Mouse (Mus musculus) gonadal fat pad, adult 2 months (tissue): ENCODE data around the gene Afap1l2. TPM values are rescaled to one million over a fixed set of nuclear protein-coding genes. Genes with fewer than 3 reads are reported as not detected.
A peak's percentile ranks its signal among the peaks of the same experiment; 100 is the strongest.

Experiments
- DNase-seq: peaks from one replicate; pipeline ENCODE4 v3.0.0-alpha.2; 2012; ENCODE audit warnings: low read depth
- polyA plus RNA-seq: library from polyadenylated mRNA; depleted of rRNA; stranded (reverse); fragments of >200 nt; gene quantifications from 2 replicates; pipeline ENCODE4 v1.2.3, GENCODE M21; 2012

The Afap1l2 gene
- polyA plus RNA-seq, 1 experiment, result 8.9 TPM

DNA sequence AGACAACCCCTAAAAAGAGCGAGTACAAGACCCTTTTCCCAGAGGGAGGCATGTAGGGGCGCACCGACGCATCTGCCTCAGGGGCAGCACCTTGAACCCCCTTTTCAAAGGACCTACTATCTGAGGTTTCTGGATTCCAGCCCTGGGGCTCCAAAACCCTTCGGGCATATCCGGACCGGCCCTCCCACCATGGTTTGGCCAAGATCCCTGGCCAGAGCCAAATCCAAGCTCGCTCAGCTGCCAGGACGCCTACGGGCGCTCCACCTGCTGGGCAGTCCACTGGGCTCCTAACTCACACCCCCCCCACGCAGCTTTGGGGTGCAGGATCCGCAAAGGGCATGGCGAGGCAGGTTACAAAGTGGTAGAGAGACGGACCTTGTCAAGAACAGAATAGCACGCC is 737 bp downstream of the Afap1l2 start:
- DNase-seq, result no peak

DNA sequence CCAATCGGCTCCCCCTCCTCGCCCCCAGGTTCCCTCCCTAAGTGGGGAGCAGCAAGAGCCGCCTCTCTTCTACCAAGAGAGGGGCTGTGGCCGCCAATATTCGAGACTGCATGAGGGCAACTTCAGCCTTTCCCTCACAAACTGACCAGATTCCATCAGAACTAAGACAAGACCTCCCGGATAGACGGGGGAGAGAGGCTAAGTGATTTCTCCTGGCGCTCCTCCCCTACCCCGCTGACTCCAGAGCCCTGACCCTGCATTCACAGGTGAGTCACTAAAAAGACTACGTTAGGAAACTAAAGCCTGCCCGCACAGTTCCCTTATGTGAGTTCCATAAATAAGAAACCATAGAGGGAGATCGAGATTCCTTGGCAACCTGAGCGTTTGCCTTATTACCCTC is 1.2 kb downstream of the Afap1l2 start:
- no peak for DNase-seq

DNA sequence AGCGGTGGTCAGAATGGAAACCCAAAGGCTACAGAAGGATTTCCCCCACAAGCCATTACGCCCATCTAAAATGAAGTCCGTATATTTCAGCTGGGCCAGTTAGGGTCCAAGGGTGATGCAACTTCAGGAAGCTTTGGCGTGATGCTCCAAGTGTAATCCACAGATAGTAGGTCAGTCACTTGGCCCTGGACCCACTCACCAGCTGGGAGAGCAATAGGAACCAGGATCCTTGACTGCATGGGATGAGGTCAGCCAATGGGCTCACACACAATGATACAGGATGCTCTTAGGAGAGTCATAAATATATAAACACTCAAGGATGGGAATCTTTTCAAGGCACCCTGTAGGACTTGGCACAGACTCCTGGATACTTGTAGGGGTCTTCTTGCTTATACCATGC is 3.0 kb downstream of the Afap1l2 start:
- no peak for DNase-seq

GRCm38 (mm10) chr19:57003460-57003810 is 4.6 kb downstream of the Afap1l2 start:
- no peak for DNase-seq

DNA sequence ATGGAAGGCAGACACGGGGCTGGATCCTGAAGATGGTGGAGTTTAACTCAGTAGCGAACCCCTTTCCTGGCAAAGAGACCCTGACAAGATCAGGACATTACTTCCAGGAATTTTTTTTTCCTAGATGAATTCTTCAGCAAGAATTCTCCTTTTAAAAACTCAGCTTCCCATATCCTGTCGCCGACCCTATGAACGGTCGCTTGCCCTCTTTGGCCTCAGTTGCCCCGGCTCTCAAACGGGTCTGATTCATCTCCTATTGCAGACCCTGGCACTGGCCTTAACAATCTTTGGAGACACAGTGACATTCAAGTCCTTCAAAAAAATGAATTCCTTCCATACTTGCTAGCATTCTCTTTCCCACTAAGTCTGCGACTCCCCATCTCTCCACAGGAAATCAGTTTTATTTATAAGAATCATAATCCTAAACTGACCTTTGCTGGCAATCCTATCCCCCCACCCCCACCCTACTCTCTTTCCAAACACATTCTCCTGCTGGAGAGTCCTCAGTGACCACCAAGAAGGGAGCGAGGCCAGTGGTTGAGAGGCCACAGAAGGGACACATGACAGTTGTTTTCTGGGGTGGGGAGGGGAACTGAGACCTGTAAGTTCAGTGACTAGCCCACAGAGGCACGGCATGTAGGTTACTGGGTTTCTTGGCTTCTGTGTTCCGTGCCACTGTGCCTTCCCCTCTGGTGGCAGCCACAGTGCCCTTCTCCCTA is 5.1 kb downstream of the Afap1l2 start:
- no peak for DNase-seq

DNA sequence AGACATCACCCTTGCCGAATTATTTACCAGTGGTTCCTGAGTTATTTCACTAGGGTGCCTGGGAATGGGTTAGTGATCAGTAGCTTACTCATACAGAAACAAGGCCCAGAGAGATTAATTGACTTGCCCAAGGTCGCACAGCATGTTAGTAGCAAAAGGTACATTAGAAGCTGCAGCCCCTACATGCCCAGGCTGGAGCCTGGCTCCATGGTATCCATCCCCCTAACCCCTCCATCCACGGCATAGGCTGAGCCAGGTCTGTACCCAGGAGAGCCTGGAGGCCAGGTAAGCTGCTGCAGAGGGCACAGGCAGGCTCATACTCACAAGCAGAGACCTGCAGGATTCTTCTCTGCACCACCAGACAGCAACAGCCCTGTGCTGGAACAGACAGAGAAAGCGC is 6.1 kb downstream of the Afap1l2 start:
- no peak for DNase-seq

- DNase-seq, result no peak
Measured at GRCm38 (mm10) chr19:57000592-57000991, 7.4 kb downstream of the Afap1l2 start.

DNA sequence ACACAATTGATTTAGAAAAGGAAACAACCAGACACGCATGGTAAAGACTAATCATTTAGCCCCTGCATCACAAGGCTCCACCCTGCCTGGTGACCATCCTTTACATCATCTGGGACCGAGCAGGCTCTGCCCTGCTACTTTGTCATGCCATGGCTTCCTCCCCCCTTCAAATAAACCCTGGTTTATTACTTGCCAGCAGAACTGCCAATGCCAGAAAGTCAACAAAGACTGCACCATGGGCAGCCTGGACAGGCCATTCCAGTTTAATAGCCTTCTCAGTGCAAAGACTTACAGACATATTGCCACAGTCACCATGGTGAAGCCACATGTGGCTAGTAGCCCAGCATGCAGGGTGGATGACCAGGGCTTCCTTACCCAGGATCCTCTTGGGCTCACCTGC is 8.2 kb downstream of the Afap1l2 start:
- DNase-seq, result no peak

DNA sequence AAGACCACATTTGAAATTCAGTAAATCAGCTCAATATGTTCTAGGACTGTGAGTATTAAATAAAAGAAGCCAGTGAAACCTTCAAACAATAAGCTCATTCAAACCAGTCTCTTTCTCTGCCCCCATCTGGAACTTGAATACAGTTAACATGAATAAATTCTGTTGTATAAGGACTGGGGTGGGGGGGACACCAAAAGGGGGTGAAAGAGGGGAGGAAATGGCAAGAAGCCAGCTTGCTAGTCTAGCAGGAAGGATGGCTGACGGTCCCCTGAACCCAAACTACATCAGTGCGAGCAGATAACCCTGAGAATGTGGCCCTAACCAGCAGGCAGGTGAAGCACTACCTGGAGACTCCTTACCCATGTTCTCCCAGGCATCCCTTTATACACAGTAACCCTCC is 9.1 kb downstream of the Afap1l2 start:
- no peak for DNase-seq

- no peak for DNase-seq
Measured at GRCm38 (mm10) chr19:56998331-56998730, 9.7 kb downstream of the Afap1l2 start.

- DNase-seq, result no peak
Measured at GRCm38 (mm10) chr19:56997164-56997599, 10.8 kb downstream of the Afap1l2 start.

DNA sequence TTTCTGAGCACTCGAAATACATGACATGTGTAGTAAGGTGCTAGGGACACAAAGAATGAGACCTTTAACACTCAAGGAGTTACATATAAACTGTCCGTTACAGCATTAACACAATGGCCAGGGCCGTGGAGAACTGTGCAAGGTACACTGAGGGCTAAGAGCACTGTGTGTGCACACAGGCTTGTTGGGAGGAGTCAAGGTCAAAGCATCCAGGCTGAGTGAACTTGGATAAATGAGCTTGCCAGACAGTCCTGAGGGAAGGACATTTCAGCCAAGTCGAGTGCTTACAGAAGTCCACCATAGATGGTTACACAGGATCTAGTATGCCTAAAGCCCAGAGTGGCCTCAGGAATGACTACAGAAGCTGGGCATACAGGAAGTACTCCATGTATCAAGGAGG is 12.6 kb downstream of the Afap1l2 start:
- no peak for DNase-seq

DNA sequence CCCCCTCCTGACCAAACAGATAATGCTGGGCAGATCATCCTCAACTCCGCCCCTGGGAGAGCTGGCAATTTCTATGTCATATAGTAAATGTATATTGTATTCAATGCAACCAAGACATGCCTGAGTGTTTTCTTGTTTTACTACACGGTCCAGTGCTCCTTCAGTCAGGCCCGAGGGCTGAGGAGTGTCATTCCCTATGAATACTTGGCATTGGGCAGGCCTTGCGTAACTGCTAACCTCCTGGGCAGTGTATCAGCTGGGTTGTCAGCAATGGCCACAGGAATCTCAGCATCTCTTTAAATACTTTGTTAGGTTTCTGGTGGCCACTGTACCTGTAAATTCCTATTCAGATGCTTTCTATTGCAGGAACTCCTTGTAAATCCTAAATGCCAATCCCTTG is 13.4 kb downstream of the Afap1l2 start:
- DNase-seq, result no peak

DNA sequence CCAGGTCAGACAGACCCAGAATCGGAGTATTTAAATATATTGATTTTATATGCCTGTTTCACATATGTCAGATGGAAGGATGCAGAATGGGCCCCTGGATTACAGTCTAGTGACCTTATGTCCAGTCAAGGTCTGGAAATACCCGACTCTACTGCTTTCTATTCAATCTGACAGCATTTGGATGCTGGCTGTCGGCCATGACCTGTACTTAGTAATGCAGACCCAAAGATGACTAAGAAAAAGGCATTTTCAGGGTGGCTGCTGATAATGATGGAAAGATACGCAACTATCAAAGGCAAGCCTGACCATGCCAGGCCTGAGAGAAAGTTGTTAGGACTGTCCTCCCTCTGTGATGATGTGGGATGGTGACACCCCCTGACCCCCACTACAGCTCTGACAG is 14.3 kb downstream of the Afap1l2 start:
- no peak for DNase-seq

- DNase-seq, result no peak
Measured at GRCm38 (mm10) chr19:56992978-56993545, 15.0 kb downstream of the Afap1l2 start.

DNA sequence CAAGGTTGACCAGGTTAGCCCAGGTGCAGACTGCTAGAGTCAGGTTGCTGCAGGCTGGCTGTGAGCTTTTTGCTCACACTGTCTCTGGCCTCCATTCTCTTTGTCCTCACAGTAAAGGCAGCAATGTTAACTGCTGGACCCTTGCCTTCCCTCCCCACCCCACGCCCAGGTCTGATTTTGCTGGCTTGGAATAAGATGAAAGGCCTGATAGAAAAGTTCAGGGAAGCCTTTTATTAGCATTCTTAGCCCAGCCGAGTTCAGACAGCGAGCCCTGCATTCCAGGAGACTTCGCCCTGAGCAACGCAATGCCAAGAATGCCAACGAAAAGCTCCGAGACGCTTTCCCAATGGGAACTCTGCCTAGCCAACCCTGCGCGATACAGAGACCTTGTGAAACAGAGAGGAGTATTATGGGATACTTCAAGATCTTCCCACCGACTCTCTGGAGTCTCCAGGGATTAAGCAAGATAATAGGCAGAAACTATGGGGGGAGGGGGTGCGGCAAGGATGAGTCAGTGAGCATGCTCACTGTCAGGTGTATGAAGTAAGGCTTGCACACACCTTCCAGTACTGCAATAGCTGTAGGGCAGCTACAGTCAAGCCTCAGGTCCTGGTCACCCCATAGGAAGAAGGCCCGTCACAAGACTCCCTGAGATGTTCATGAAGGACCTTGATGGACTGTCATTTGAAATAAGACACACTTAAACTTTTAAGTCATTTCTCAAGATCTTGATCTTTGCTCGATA is 17.5 kb downstream of the Afap1l2 start:
- no peak for DNase-seq

- DNase-seq, result no peak
Measured at GRCm38 (mm10) chr19:56989171-56989570, 18.9 kb downstream of the Afap1l2 start.

DNA sequence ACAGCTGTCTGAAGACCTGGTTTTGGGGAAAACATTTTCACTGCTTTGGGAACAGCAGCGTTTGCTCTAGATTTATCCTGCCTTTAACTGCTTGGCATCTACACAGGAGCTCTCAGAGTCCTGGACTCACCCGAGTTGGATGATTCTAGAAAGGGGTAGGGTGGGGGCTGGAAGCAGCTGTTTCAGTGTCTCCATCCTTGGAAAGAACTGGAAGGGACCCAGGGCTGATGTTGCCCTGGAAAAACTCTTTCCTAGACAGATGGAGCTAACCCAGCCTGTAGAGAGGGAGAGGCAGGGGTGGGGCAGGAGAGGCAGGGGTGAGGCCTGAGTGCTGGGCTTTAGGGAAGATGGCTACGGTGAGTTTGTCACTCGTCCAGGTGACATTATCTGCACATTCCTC is 23.8 kb downstream of the Afap1l2 start:
- no peak for DNase-seq

DNA sequence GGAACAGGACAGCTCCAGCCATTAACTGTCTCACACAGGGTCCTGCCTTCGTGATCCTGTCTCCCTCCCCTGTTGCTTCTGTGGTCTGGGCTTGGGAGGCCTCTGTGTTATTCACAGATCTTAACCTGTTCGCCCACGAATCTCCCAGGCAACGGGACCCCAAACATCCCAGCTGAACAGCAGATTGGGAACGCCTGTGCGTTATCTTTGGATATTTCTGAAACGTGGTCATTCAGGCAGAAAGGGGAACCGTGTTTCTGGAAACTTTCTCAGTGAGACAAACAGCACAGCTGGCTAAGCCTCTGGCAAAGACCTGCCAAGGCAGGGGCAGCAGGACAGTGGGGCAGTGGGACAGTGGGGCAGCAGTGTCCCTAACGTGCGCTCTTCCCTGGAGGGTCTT is 24.3 kb downstream of the Afap1l2 start:
- no peak for DNase-seq

- DNase-seq, result no peak
Measured at GRCm38 (mm10) chr19:56981760-56982159, 26.3 kb downstream of the Afap1l2 start.

DNA sequence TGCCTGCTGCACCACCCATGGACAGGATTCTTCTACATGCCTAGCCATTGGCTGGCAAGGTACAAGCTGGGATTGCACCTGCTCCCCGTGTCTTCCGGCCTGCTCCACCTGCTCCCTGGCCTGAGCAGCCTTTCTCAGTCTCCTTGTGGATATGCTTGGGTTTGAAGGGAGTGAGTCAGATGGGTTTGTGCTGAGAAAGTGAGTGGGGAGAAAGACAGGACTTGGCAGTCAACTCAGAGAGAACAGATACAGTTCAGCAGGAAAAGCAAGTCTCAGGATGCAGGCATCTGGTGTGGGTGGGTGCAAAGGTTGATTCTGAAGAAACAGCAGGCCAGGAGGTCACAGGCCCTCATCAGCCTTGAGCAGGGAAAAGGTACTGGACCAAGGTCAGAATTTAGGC is 27.2 kb downstream of the Afap1l2 start:
- no peak for DNase-seq

DNA sequence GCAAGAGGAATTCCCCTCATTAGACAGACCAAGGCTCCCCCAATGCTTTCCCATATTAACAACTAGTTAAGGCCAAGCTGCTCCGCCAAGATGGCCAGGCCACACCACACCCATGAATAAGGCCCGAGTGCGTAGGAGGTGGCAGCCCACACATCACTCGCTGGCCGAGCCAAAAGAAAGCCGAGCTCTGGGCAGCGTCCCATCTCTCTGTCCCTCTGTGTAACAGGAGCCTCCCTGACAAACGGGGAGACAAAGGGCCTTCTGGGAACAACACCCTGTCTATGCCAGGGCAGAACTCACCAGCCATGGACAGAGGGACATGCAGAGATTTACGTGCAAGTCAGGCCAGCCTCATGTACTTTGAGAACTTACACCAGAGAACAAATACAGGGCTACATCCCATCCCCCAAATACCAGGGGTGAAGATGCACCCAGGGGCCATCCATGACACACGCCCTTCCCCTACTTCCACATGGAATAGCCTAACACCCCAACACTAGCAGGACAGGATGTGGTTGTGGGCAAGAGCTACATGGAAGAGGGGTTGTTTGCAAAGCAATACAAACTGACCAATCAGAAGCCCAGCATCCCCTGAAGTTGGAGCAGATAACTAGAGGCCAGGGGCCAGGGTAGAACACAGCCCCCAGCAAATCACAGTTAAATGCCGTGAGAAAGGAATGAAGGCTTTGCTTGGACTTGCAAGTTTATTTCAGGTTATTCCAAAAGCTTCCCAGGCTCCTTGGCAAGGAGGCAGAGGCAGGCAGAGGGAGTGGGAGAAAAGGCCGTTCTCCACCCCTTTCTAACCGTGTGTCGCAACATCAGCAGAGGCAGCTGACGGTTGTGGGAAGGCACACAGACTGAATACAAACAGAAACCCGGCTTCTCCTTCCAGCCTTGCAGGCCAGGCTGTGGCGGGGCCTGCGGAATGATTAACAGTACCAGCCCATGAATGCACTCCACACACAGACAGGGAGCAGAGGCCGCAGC is 30.8 kb downstream of the Afap1l2 start:
- DNase-seq, result peak; percentile 92
